Mouse (Mus musculus): ENCODE results near the gene Rgs14. TPM values are rescaled to one million over a fixed set of nuclear protein-coding genes. Genes with fewer than 3 reads are reported as not detected.

Gene Rgs14
- polyA plus RNA-seq, 1 experiment from 2014 or later, result 1.2 TPM

- H3K4me1 ChIP-seq (replicated peaks; ENCODE audit: control insufficient read depth, insufficient read depth, low read length), result peaks cover 8% of the 10 kb centered on the region
- 59% methylated on average over 14 of the region's 14 CpGs for WGBS
- peak overlapping the region; percentile 68 for H3K4me3 ChIP-seq (ENCODE audit: low read depth, low read length)
- H3K27ac ChIP-seq (ENCODE audit: low read depth, low read length), result no peak overlapping the region
- H3K9ac ChIP-seq (ENCODE audit: low read depth, low read length), result no peak overlapping the region
- H3K4me2 ChIP-seq (replicated peaks; ENCODE audit: low read depth), result peak overlapping the region; percentile 93
- TF ChIP-seq CTCF (IDR thresholded peaks at IDR 0.05; ENCODE audit: low read depth), result peak; percentile 62
- no peaks in the 10 kb centered on the region for H3K27me3 ChIP-seq (replicated peaks; ENCODE audit: control insufficient read depth, insufficient read depth, low read length)
- ATAC-seq, result no peak
- H3K36me3 ChIP-seq (ENCODE audit: control insufficient read depth, insufficient read depth), result peaks cover 6% of the 10 kb centered on the region
- H3K9me3 ChIP-seq (ENCODE audit: control insufficient read depth), result no peaks in the 10 kb centered on the region
Observed at GRCm38 (mm10) chr13:55330567-55331400, 38.7 kb upstream of the Rgs14 start.

- WGBS, result 86% methylated on average over 3 of the region's 3 CpGs
- ATAC-seq, result no peak
- H3K4me3 ChIP-seq (ENCODE audit: low read depth, low read length), result no peak overlapping the region
Observed at GRCm38 (mm10) chr13:55332331-55332730, 37.2 kb upstream of the Rgs14 start.

GRCm38 (mm10) chr13:55335701-55336100 lies 33.8 kb upstream of the Rgs14 start:
- no peak for ATAC-seq
- WGBS, result 85% methylated on average over 4 of the region's 4 CpGs

More at GRCm38 (mm10) chr13:55332331-55332730, 37.2 kb upstream of the Rgs14 start:
- Histone ChIP-seq H3K4me1 (replicated peaks; ENCODE audit: control insufficient read depth, insufficient read depth, low read length) (peaks cover 8% of the 10 kb centered on the region), H3K9me3 (ENCODE audit: control insufficient read depth) (no peaks in the 10 kb centered on the region), H3K36me3 (ENCODE audit: control insufficient read depth, insufficient read depth) (no peaks in the 10 kb centered on the region), H3K27me3 (replicated peaks; ENCODE audit: control insufficient read depth, insufficient read depth, low read length) (no peaks in the 10 kb centered on the region), H3K27ac (ENCODE audit: low read depth, low read length) (no peak overlapping the region), H3K9ac (ENCODE audit: low read depth, low read length) (no peak overlapping the region), H3K4me2 (replicated peaks; ENCODE audit: low read depth) (no peak overlapping the region)
- no peak for TF ChIP-seq CTCF (IDR thresholded peaks at IDR 0.05; ENCODE audit: low read depth)

GRCm38 (mm10) chr13:55337341-55337975 lies 32.1 kb upstream of the Rgs14 start:
- 56% methylated on average over 10 of the region's 10 CpGs for WGBS
- Histone ChIP-seq H3K4me1 (replicated peaks; ENCODE audit: control insufficient read depth, insufficient read depth, low read length) (no peaks in the 10 kb centered on the region), H3K27me3 (replicated peaks; ENCODE audit: control insufficient read depth, insufficient read depth, low read length) (no peaks in the 10 kb centered on the region), H3K36me3 (ENCODE audit: control insufficient read depth, insufficient read depth) (no peaks in the 10 kb centered on the region), H3K9me3 (ENCODE audit: control insufficient read depth) (no peaks in the 10 kb centered on the region), H3K27ac (ENCODE audit: low read depth, low read length) (no peak overlapping the region), H3K4me3 (ENCODE audit: low read depth, low read length) (no peak overlapping the region), H3K9ac (ENCODE audit: low read depth, low read length) (no peak overlapping the region), H3K4me2 (replicated peaks; ENCODE audit: low read depth) (no peak overlapping the region)
- no peak for TF ChIP-seq CTCF (IDR thresholded peaks at IDR 0.05; ENCODE audit: low read depth)
- ATAC-seq, result no peak

More at GRCm38 (mm10) chr13:55335701-55336100, 33.8 kb upstream of the Rgs14 start:
- Histone ChIP-seq H3K9me3 (ENCODE audit: control insufficient read depth) (no peaks in the 10 kb centered on the region), H3K4me1 (replicated peaks; ENCODE audit: control insufficient read depth, insufficient read depth, low read length) (no peaks in the 10 kb centered on the region), H3K4me2 (replicated peaks; ENCODE audit: low read depth) (no peak overlapping the region), H3K9ac (ENCODE audit: low read depth, low read length) (no peak overlapping the region), H3K27me3 (replicated peaks; ENCODE audit: control insufficient read depth, insufficient read depth, low read length) (no peaks in the 10 kb centered on the region), H3K4me3 (ENCODE audit: low read depth, low read length) (no peak overlapping the region), H3K36me3 (ENCODE audit: control insufficient read depth, insufficient read depth) (no peaks in the 10 kb centered on the region), H3K27ac (ENCODE audit: low read depth, low read length) (no peak overlapping the region)
- TF ChIP-seq CTCF (IDR thresholded peaks at IDR 0.05; ENCODE audit: low read depth), result no peak

- Histone ChIP-seq H3K4me1 (replicated peaks; ENCODE audit: control insufficient read depth, insufficient read depth, low read length) (no peaks in the 10 kb centered on the region), H3K9ac (ENCODE audit: low read depth, low read length) (no peak overlapping the region), H3K36me3 (ENCODE audit: control insufficient read depth, insufficient read depth) (no peaks in the 10 kb centered on the region), H3K4me2 (replicated peaks; ENCODE audit: low read depth) (no peak overlapping the region; the same call in 1 of the 2 replicates), H3K27ac (ENCODE audit: low read depth, low read length) (no peak overlapping the region), H3K27me3 (replicated peaks; ENCODE audit: control insufficient read depth, insufficient read depth, low read length) (no peaks in the 10 kb centered on the region), H3K4me3 (ENCODE audit: low read depth, low read length) (no peak overlapping the region), H3K9me3 (ENCODE audit: control insufficient read depth) (no peaks in the 10 kb centered on the region)
- WGBS, result 65% methylated on average over 12 of the region's 12 CpGs
- 0 out of 2 replicates have a peak, but pooled peaks have one; percentile 8 for TF ChIP-seq CTCF (IDR thresholded peaks at IDR 0.05; ENCODE audit: low read depth)
- no peak for ATAC-seq
Observed at GRCm38 (mm10) chr13:55338131-55339054, 31.1 kb upstream of the Rgs14 start.

All from intestine, postnatal 0 days (tissue).